Mouse (Mus musculus): ENCODE measurements around the gene Mrps33. TPM values are rescaled to one million over a fixed set of nuclear protein-coding genes. Genes with fewer than 3 reads are reported as not detected.

The Mrps33 gene
- 113 TPM for polyA plus RNA-seq (2015; fragmentation: Illumina TruSeq; extraction: RNeasy Lipid Tissue Mini Kit (QIAGEN cat#74804); ENCODE audit: insufficient read depth, low replicate concordance)

GRCm38 (mm10) chr6:39810612-39811116 is at the start of gene Mrps33:
Gene Mrps33 (minus strand): TSS chr6:39810988.

Other genes with a start within 250 kb of the Mrps33 start
- 21.6 TPM for gene Adck2, start 237.1 kb downstream of the Mrps33 start, polyA plus RNA-seq (2015; fragmentation: Illumina TruSeq; extraction: RNeasy Lipid Tissue Mini Kit (QIAGEN cat#74804); ENCODE audit: insufficient read depth, low replicate concordance)
- gene Gm42420, start 225.2 kb downstream of the Mrps33 start, polyA plus RNA-seq (2015; fragmentation: Illumina TruSeq; extraction: RNeasy Lipid Tissue Mini Kit (QIAGEN cat#74804); ENCODE audit: insufficient read depth, low replicate concordance), result not detected
- gene Ndufb2, start 218.4 kb downstream of the Mrps33 start, polyA plus RNA-seq (2015; fragmentation: Illumina TruSeq; extraction: RNeasy Lipid Tissue Mini Kit (QIAGEN cat#74804); ENCODE audit: insufficient read depth, low replicate concordance), result 65.7 TPM
- 26.7 TPM for gene Braf, start 85.5 kb downstream of the Mrps33 start, polyA plus RNA-seq (2015; fragmentation: Illumina TruSeq; extraction: RNeasy Lipid Tissue Mini Kit (QIAGEN cat#74804); ENCODE audit: insufficient read depth, low replicate concordance)
- gene Tmem178b, start 62.3 kb upstream of the Mrps33 start, polyA plus RNA-seq (2015; fragmentation: Illumina TruSeq; extraction: RNeasy Lipid Tissue Mini Kit (QIAGEN cat#74804); ENCODE audit: insufficient read depth, low replicate concordance), result 0.46 TPM

Measured in spleen, adult 10 weeks (tissue).